Mouse (Mus musculus) midbrain, embryonic 10.5 days (tissue): ENCODE results near the gene Spred2. TPM values are rescaled to one million over a fixed set of nuclear protein-coding genes. Genes with fewer than 3 reads are reported as not detected.
A peak's percentile ranks its signal among the peaks of the same experiment; 100 is the strongest.
"Not testable (repeated sequence)": the region's sequence is repeated elsewhere in the genome, so short reads cannot be mapped to it uniquely, and the experiment has no call there.

ENCODE experiments used
- DNase-seq: peaks from one replicate; pipeline ENCODE4 v3.0.0-alpha.2; 2017; ENCODE audit warnings: low spot score
- H3K27ac ChIP-seq: fragments of 300-500 bp; sonication (generic); replicated peaks from 2 replicates; pipeline ENCODE4 v1.5.1; 2016; ENCODE audit warnings: mild to moderate bottlenecking
- H3K27me3 ChIP-seq: fragments of 300-500 bp; sonication (generic); 2 replicates; pipeline ENCODE4 v1.6.1; 2016; ENCODE audit warnings: low read depth, mild to moderate bottlenecking; ENCODE audit not compliant: poor library complexity, severe bottlenecking
- H3K36me3 ChIP-seq: fragments of 300-500 bp; sonication (generic); 2 replicates; pipeline ENCODE4 v1.6.1; 2016; ENCODE audit warnings: mild to moderate bottlenecking, moderate library complexity
- H3K4me1 ChIP-seq: fragments of 300-500 bp; sonication (generic); 2 replicates; pipeline ENCODE4 v1.6.1; 2016
- H3K4me3 ChIP-seq: fragments of 300-500 bp; sonication (generic); 2 replicates; pipeline ENCODE4 v1.5.1; 2016; ENCODE audit warnings: mild to moderate bottlenecking, moderate library complexity
- H3K9me3 ChIP-seq: fragments of 300-500 bp; sonication (generic); replicated peaks from 2 replicates; pipeline ENCODE4 v1.6.1; 2016; ENCODE audit warnings: mild to moderate bottlenecking
- WGBS: fragments of 180-500 bp; shearing (Covaris S2); methylation state at CpG from one replicate; pipeline ENCODE4 v1.1.7; 2016; 5-methylcytosine and 5-hydroxymethylcytosine counted together
- polyA plus RNA-seq: library from polyadenylated mRNA; unstranded; fragments of >200 nt; fragmentation: Nextera tagmentation; extraction: Ambion mirVana; gene quantifications from 2 replicates; pipeline ENCODE4 v1.2.1, GENCODE M21; 2016

Gene Spred2
- polyA plus RNA-seq, 1 experiment from 2014 or later = 5.9 TPM

- Histone ChIP-seq H3K4me3 (no peak overlapping the region), H3K27me3 (no peaks in the 10 kb centered on the region), H3K27ac (no peak overlapping the region), H3K36me3 (peaks cover 89% of the 10 kb centered on the region), H3K4me1 (no peaks in the 10 kb centered on the region), H3K9me3 (peaks cover 39% of the 10 kb centered on the region)
- 87% methylated on average over 2 of the region's 2 CpGs for WGBS
- DNase-seq = no peak
Measured at GRCm38 (mm10) chr11:20022462-20022861, 98.3 kb downstream of the Spred2 start.

- H3K36me3 ChIP-seq = peaks cover 83% of the 10 kb centered on the region
- no peak for DNase-seq
- H3K4me1 ChIP-seq = no peaks in the 10 kb centered on the region
- H3K27me3 ChIP-seq = no peaks in the 10 kb centered on the region
- H3K9me3 ChIP-seq = peaks cover 37% of the 10 kb centered on the region
- 86% methylated on average over 14 of the region's 14 CpGs for WGBS
- no peak overlapping the region for H3K27ac ChIP-seq
- H3K4me3 ChIP-seq = no peak overlapping the region
Measured at GRCm38 (mm10) chr11:20022911-20023482, 98.8 kb downstream of the Spred2 start.

GRCm38 (mm10) chr11:20025899-20026298 is 101.7 kb downstream of the Spred2 start:
- Histone ChIP-seq H3K4me3 (no peak overlapping the region), H3K27ac (no peak overlapping the region), H3K36me3 (peaks cover 54% of the 10 kb centered on the region), H3K4me1 (no peaks in the 10 kb centered on the region), H3K27me3 (no peaks in the 10 kb centered on the region), H3K9me3 (peaks cover 9% of the 10 kb centered on the region)
- 64% methylated on average over 11 of the region's 11 CpGs for WGBS
- DNase-seq = no peak

- H3K27ac ChIP-seq = no peak overlapping the region
- no peaks in the 10 kb centered on the region for H3K4me1 ChIP-seq
- H3K27me3 ChIP-seq = no peaks in the 10 kb centered on the region
- no peaks in the 10 kb centered on the region; the same call in 1 of the 2 replicates for H3K9me3 ChIP-seq
- whole genome bisulfite sequencing = 88% methylated on average over 9 of the region's 9 CpGs
- H3K4me3 ChIP-seq = no peak overlapping the region
- peaks cover 37% of the 10 kb centered on the region for H3K36me3 ChIP-seq
- DNase-seq = no peak
Measured at GRCm38 (mm10) chr11:20027719-20028118, 103.5 kb downstream of the Spred2 start.

GRCm38 (mm10) chr11:20028396-20028795 is 104.2 kb downstream of the Spred2 start:
- Histone ChIP-seq H3K4me1 (no peaks in the 10 kb centered on the region), H3K36me3 (peaks cover 30% of the 10 kb centered on the region), H3K27ac (no peak overlapping the region), H3K4me3 (no peak overlapping the region), H3K27me3 (no peaks in the 10 kb centered on the region), H3K9me3 (no peaks in the 10 kb centered on the region; the same call in 1 of the 2 replicates)
- no peak for DNase-seq
- 89% methylated on average over 6 of the region's 6 CpGs for WGBS

GRCm38 (mm10) chr11:20029014-20029413 is 104.8 kb downstream of the Spred2 start:
- Histone ChIP-seq H3K4me1 (no peaks in the 10 kb centered on the region), H3K36me3 (peaks cover 28% of the 10 kb centered on the region), H3K27me3 (no peaks in the 10 kb centered on the region), H3K27ac (no peak overlapping the region), H3K4me3 (no peak overlapping the region), H3K9me3 (no peaks in the 10 kb centered on the region; the same call in 1 of the 2 replicates)
- 93% methylated on average over 4 of the region's 4 CpGs for WGBS
- no peak for DNase-seq

GRCm38 (mm10) chr11:20030973-20031372 is 106.8 kb downstream of the Spred2 start:
- 89% methylated on average over 5 of the region's 5 CpGs for WGBS
- not testable (repeated sequence) for H3K9me3 ChIP-seq, H3K27ac ChIP-seq, DNase-seq, H3K27me3 ChIP-seq, H3K4me3 ChIP-seq, H3K36me3 ChIP-seq, H3K4me1 ChIP-seq

GRCm38 (mm10) chr11:20031536-20031935 is 107.4 kb downstream of the Spred2 start:
- Histone ChIP-seq H3K4me1 (peaks cover 9% of the 10 kb centered on the region), H3K36me3 (peaks cover 2% of the 10 kb centered on the region; the same call in 1 of the 2 replicates), H3K9me3 (no peaks in the 10 kb centered on the region; the same call in 1 of the 2 replicates), H3K4me3 (no peak overlapping the region), H3K27ac (no peak overlapping the region), H3K27me3 (no peaks in the 10 kb centered on the region)
- peak; percentile 51 for DNase-seq
- 42% methylated on average over 8 of the region's 8 CpGs for WGBS

GRCm38 (mm10) chr11:20033541-20034160 is 109.5 kb downstream of the Spred2 start:
- H3K36me3 ChIP-seq = no peaks in the 10 kb centered on the region
- H3K9me3 ChIP-seq = no peaks in the 10 kb centered on the region; the same call in 1 of the 2 replicates
- peaks cover 11% of the 10 kb centered on the region for H3K4me1 ChIP-seq
- H3K27ac ChIP-seq = no peak overlapping the region
- DNase-seq = no peak
- no peak overlapping the region for H3K4me3 ChIP-seq
- H3K27me3 ChIP-seq = no peaks in the 10 kb centered on the region
- WGBS = 80% methylated on average over 6 of the region's 6 CpGs

- DNase-seq = no peak
- WGBS = 83% methylated on average over 14 of the region's 14 CpGs
- no peaks in the 10 kb centered on the region for H3K36me3 ChIP-seq
Measured at GRCm38 (mm10) chr11:20034337-20034947, 110.3 kb downstream of the Spred2 start.

GRCm38 (mm10) chr11:20035343-20035928 is 111.3 kb downstream of the Spred2 start:
- WGBS = 67% methylated on average over 11 of the region's 11 CpGs
- no peaks in the 10 kb centered on the region; the same call in 1 of the 2 replicates for H3K9me3 ChIP-seq
- peaks cover 14% of the 10 kb centered on the region for H3K4me1 ChIP-seq
- H3K27me3 ChIP-seq = no peaks in the 10 kb centered on the region
- H3K36me3 ChIP-seq = no peaks in the 10 kb centered on the region
- H3K4me3 ChIP-seq = no peak overlapping the region
- H3K27ac ChIP-seq = peak overlapping the region; percentile 65
- DNase-seq = no peak

More at GRCm38 (mm10) chr11:20034337-20034947, 110.3 kb downstream of the Spred2 start:
- Histone ChIP-seq H3K27me3 (no peaks in the 10 kb centered on the region), H3K27ac (no peak overlapping the region), H3K4me3 (no peak overlapping the region), H3K4me1 (peaks cover 14% of the 10 kb centered on the region), H3K9me3 (no peaks in the 10 kb centered on the region; the same call in 1 of the 2 replicates)

GRCm38 (mm10) chr11:20035972-20036371 is 111.8 kb downstream of the Spred2 start:
- Histone ChIP-seq H3K27me3 (no peaks in the 10 kb centered on the region), H3K4me3 (no peak overlapping the region), H3K36me3 (no peaks in the 10 kb centered on the region), H3K4me1 (peaks cover 17% of the 10 kb centered on the region), H3K9me3 (no peaks in the 10 kb centered on the region; the same call in 1 of the 2 replicates), H3K27ac (peak overlapping the region; percentile 65)
- 79% methylated on average over 7 of the region's 7 CpGs for WGBS
- DNase-seq = no peak

- DNase-seq = no peak
- Histone ChIP-seq H3K9me3 (no peaks in the 10 kb centered on the region), H3K27ac (no peak overlapping the region), H3K4me3 (no peak overlapping the region), H3K36me3 (no peaks in the 10 kb centered on the region), H3K4me1 (peaks cover 26% of the 10 kb centered on the region), H3K27me3 (no peaks in the 10 kb centered on the region)
- 84% methylated on average over 4 of the region's 4 CpGs for WGBS
Measured at GRCm38 (mm10) chr11:20037739-20038138, 113.6 kb downstream of the Spred2 start.
